Mouse (Mus musculus) ovary, adult 10 weeks (tissue): ENCODE results near the gene Olfr645. TPM values are rescaled to one million over a fixed set of nuclear protein-coding genes. Genes with fewer than 3 reads are reported as not detected.

Experiments
- polyA plus RNA-seq: library from polyadenylated mRNA; stranded (reverse); fragments of 350-450 nt; fragmentation: Illumina TruSeq; extraction: RNeasy Lipid Tissue Mini Kit (QIAGEN cat#74804); gene quantifications from one replicate; pipeline ENCODE4 v1.2.3, GENCODE M21; 2014

Olfr645 gene
- polyA plus RNA-seq, result not detected

GRCm38 (mm10) chr7:104085365-104085764, at the start of gene Olfr645:
Olfr645 (minus strand) TSS chr7:104085465.

GRCm38 (mm10) chr7:104129726-104130125, 44.5 kb upstream of the Olfr645 start, which contains the start of gene Ubqln5:
Ubqln5 (minus strand) TSS chr7:104129826.

GRCm38 (mm10) chr7:104104757-104104972, 19.4 kb upstream of the Olfr645 start, which contains the start of gene Olfr646:
Olfr646 (plus strand) TSS chr7:104104873.

GRCm38 (mm10) chr7:104071769-104072168, 13.5 kb downstream of the Olfr645 start, which contains the start of gene Olfr644:
Olfr644 (minus strand) TSS chr7:104071869.

GRCm38 (mm10) chr7:104061345-104061744, 23.9 kb downstream of the Olfr645 start, which contains the start of gene 4930516K23Rik:
4930516K23Rik (minus strand) TSS chr7:104061445.

GRCm38 (mm10) chr7:104052566-104052965, 32.7 kb downstream of the Olfr645 start, which contains the start of gene Olfr642:
Olfr642 (minus strand) TSS chr7:104052666.

GRCm38 (mm10) chr7:104035145-104035544, 50.1 kb downstream of the Olfr645 start, which contains the start of gene Olfr641:
Olfr641 (plus strand) TSS chr7:104035445.

Other genes starting within 250 kb of the Olfr645 start
- gene Hbb-bh2, start 244.9 kb downstream of the Olfr645 start, polyA plus RNA-seq, result not detected
- gene Hbb-bh1, start 242.3 kb downstream of the Olfr645 start, polyA plus RNA-seq, result not detected
- gene Hbb-y, start 232.2 kb downstream of the Olfr645 start, polyA plus RNA-seq, result not detected
- gene Olfr66, start 199.2 kb downstream of the Olfr645 start, polyA plus RNA-seq, result not detected
- not detected for gene Olfr64, start 191.0 kb downstream of the Olfr645 start, polyA plus RNA-seq
- not detected for gene Olfr65, start 182.0 kb downstream of the Olfr645 start, polyA plus RNA-seq
- gene Olfr631, start 156.6 kb downstream of the Olfr645 start, polyA plus RNA-seq, result not detected
- gene Olfr632, start 151.1 kb downstream of the Olfr645 start, polyA plus RNA-seq, result not detected
- gene Olfr633, start 141.0 kb downstream of the Olfr645 start, polyA plus RNA-seq, result not detected
- not detected for gene Olfr635, start 114.3 kb downstream of the Olfr645 start, polyA plus RNA-seq
- gene Olfr638, start 86.7 kb downstream of the Olfr645 start, polyA plus RNA-seq, result not detected
- not detected for gene Olfr639, start 68.2 kb downstream of the Olfr645 start, polyA plus RNA-seq
- not detected for gene Olfr640, start 59.9 kb downstream of the Olfr645 start, polyA plus RNA-seq
- gene Olfr641, start 50.0 kb downstream of the Olfr645 start, polyA plus RNA-seq, result not detected
- gene Olfr642, start 32.8 kb downstream of the Olfr645 start, polyA plus RNA-seq, result not detected
- gene 4930516K23Rik, start 24.0 kb downstream of the Olfr645 start, polyA plus RNA-seq, result not detected
- not detected for gene Olfr644, start 13.6 kb downstream of the Olfr645 start, polyA plus RNA-seq
- not detected for gene Olfr646, start 19.4 kb upstream of the Olfr645 start, polyA plus RNA-seq
- gene Ubqln5, start 44.4 kb upstream of the Olfr645 start, polyA plus RNA-seq, result not detected
- gene Olfr643, start 51.9 kb upstream of the Olfr645 start, polyA plus RNA-seq, result not detected
- not detected for gene Ubqln3, start 57.8 kb upstream of the Olfr645 start, polyA plus RNA-seq
- not detected for gene Ubqlnl, start 65.1 kb upstream of the Olfr645 start, polyA plus RNA-seq
- not detected for gene Olfm5, start 79.4 kb upstream of the Olfr645 start, polyA plus RNA-seq
- 0.80 TPM for gene Olfr648, start 97.9 kb upstream of the Olfr645 start, polyA plus RNA-seq
- not detected for gene Olfr649, start 110.5 kb upstream of the Olfr645 start, polyA plus RNA-seq
- 1.5 TPM for gene Trim6, start 133.3 kb upstream of the Olfr645 start, polyA plus RNA-seq
- 18.0 TPM for gene Trim34a, start 159.0 kb upstream of the Olfr645 start, polyA plus RNA-seq
- 3.0 TPM for gene Trim5, start 202.6 kb upstream of the Olfr645 start, polyA plus RNA-seq
- gene Trim12a, start 230.0 kb upstream of the Olfr645 start, polyA plus RNA-seq, result 26.0 TPM
- gene Trim34b, start 244.0 kb upstream of the Olfr645 start, polyA plus RNA-seq, result not detected